7 mouse cellular contexts compared by ENCODE assay signal in genomic region chr19:45231383-45232035, GRCm38 (mm10). TPM values are rescaled to one million over a fixed set of nuclear protein-coding genes. Genes with fewer than 3 reads are reported as not detected.
DNase-seq lines count a peak whose midpoint lies in the region; ATAC-seq and TF ChIP-seq lines count a peak whose summit lies in the region.

No protein-coding gene starts in this region.

- H3K4me1 ChIP-seq in lung, postnatal 0 days (ENCODE audit: insufficient read depth, low read depth, low read length), result 0 out of 2 replicates have a peak, but pooled peaks cover 3% of the 10 kb centered on the region
- peaks cover 46% of the 10 kb centered on the region for H3K4me1 ChIP-seq in midbrain, embryonic 10.5 days
- peaks cover 6% of the 10 kb centered on the region for H3K4me1 ChIP-seq in thymus, adult 2 months (replicated peaks; ENCODE audit: control insufficient read depth, insufficient read depth, low read length)

- DNase-seq in lung, postnatal 0 days (ENCODE audit: low spot score), result no peak
- DNase-seq in lung, postnatal 14 days, result no peak
- peak; percentile 30 to 54 for DNase-seq in heart, postnatal 36 days
- DNase-seq in midbrain, embryonic 10.5 days (ENCODE audit: low spot score), result peak; percentile 65
- no peak for DNase-seq in frontal cortex, adult 2 months (ENCODE audit: extremely low spot score in 1 of 2, low spot score in 1 of 2)
- no peak for DNase-seq in thymus, adult 2 months
- DNase-seq in right cerebral cortex, postnatal 4 days, result no peak

- no peak for TF ChIP-seq POLR2A in thymus, adult 2 months (IDR thresholded peaks at IDR 0.05; ENCODE audit: control insufficient read depth, extremely low read depth, insufficient read depth, low read length, poor library complexity)

- TF ChIP-seq EP300 in lung, postnatal 0 days (IDR thresholded peaks at IDR 0.05), result no peak

- no peak for TF ChIP-seq CTCF in lung, postnatal 0 days (IDR thresholded peaks at IDR 0.05)
- no peak for TF ChIP-seq CTCF in thymus, adult 2 months (IDR thresholded peaks at IDR 0.05; ENCODE audit: borderline replicate concordance, control insufficient read depth, extremely low read depth, insufficient read depth, low read length, poor library complexity)

- H3K9me3 ChIP-seq in lung, postnatal 0 days (ENCODE audit: low read length), result no peaks in the 10 kb centered on the region
- no peaks in the 10 kb centered on the region for H3K9me3 ChIP-seq in midbrain, embryonic 10.5 days (replicated peaks)

- H3K27me3 ChIP-seq in lung, postnatal 0 days (replicated peaks; ENCODE audit: insufficient read depth, low read length), result peaks cover 93% of the 10 kb centered on the region
- peaks cover 100% of the 10 kb centered on the region for H3K27me3 ChIP-seq in midbrain, embryonic 10.5 days (ENCODE audit: low read depth, poor library complexity, severe bottlenecking)
- H3K27me3 ChIP-seq in thymus, adult 2 months (ENCODE audit: control insufficient read depth, insufficient read depth, low read length), result peaks cover 49% of the 10 kb centered on the region

- H3K4me3 ChIP-seq in lung, postnatal 0 days (ENCODE audit: low read depth, low read length), result peak overlapping the region; percentile 21; the same call in 1 of the 2 replicates
- peak overlapping the region; percentile 42 for H3K4me3 ChIP-seq in midbrain, embryonic 10.5 days
- H3K4me3 ChIP-seq in thymus, adult 2 months (ENCODE audit: control insufficient read depth, insufficient read depth, low read length), result no peak overlapping the region

- no peak for ATAC-seq in lung, postnatal 0 days

- H3K36me3 ChIP-seq in lung, postnatal 0 days (ENCODE audit: insufficient read depth, low read length), result no peaks in the 10 kb centered on the region
- no peaks in the 10 kb centered on the region for H3K36me3 ChIP-seq in midbrain, embryonic 10.5 days
- H3K36me3 ChIP-seq in thymus, adult 2 months (ENCODE audit: control insufficient read depth, insufficient read depth, low read length), result no peaks in the 10 kb centered on the region

- no peak overlapping the region for H3K27ac ChIP-seq in lung, postnatal 0 days (ENCODE audit: low read length)
- H3K27ac ChIP-seq in midbrain, embryonic 10.5 days (replicated peaks), result no peak overlapping the region
- H3K27ac ChIP-seq in thymus, adult 2 months (ENCODE audit: control insufficient read depth, insufficient read depth, low read length), result no peak overlapping the region

- WGBS in lung, postnatal 0 days, result 1% methylated on average over 39 of the region's 44 CpGs
- under 1% methylated on average over 44 of the region's 44 CpGs for WGBS in midbrain, embryonic 10.5 days
- WGBS in thymus, adult 2 months, result 6% methylated on average over 44 of the region's 44 CpGs

- H3K9ac ChIP-seq in lung, postnatal 0 days (replicated peaks; ENCODE audit: low read depth), result no peak overlapping the region

- H3K4me2 ChIP-seq in lung, postnatal 0 days (replicated peaks; ENCODE audit: low read depth, low read length), result peak overlapping the region; percentile 27

- intact Hi-C loops in heart, postnatal 36 days (cut with DNase I), result loop anchor here (5.0 to 10.0 kb wide), 2 partner anchors 479 to 1627 kb away; no protein-coding TSS in a partner anchor

RNA-seq across cellular contexts. Expression of gene Lbx1, which starts 4.1 kb away (rescaled TPM):
- polyA plus RNA-seq in lung, postnatal 0 days (2015; fragmentation: Nextera tagmentation; extraction: Ambion mirVana), result not detected in 2 replicates
- under 1 TPM in 1 of 2 experiments, not detected in 1; 0.11 TPM for total RNA-seq in heart, postnatal 36 days (2021)
- polyA plus RNA-seq in midbrain, embryonic 10.5 days (2016; fragmentation: Nextera tagmentation; extraction: Ambion mirVana), result 0.05 TPM in 1 of 2 replicates, not detected in the other
- polyA plus RNA-seq in frontal cortex, adult 2 months (2012; rRNA removed), result not detected in 2 replicates
- 0.06 TPM in 1 of 2 replicates, not detected in the other for polyA plus RNA-seq in thymus, adult 2 months (2012; rRNA removed)

Comparison
In these comparisons a context has a peak if more than half of its experiments do, and no peak if none do; other contexts are left out.
1. DNase-seq: peak in heart, postnatal 36 days (2 of 2) and midbrain, embryonic 10.5 days (single experiment); none in lung, postnatal 0 days (single experiment), lung, postnatal 14 days (single experiment), frontal cortex, adult 2 months (0 of 2), thymus, adult 2 months (single experiment) and right cerebral cortex, postnatal 4 days (single experiment).